Mouse (Mus musculus) adrenal gland (tissue): ENCODE measurements at regions not wholly inside any gene's neighbourhood (a gene's known extent, or its start where the extent isn't known, plus 50 kb on each side); places are given as distances from the start of the nearest gene placed in this dataset.

Experiments
- intact Hi-C: fragments of 180-260 bp; cut with DNase I; formaldehyde crosslinking; loops from one replicate; pipeline ENCODE4 v1.15.1; 2025
- microRNA-seq, 2 experiments: library from miRNA; unstranded; fragments of <30 nt; microRNA quantifications; one replicate each; pipeline ENCODE4; 2019

DNA sequence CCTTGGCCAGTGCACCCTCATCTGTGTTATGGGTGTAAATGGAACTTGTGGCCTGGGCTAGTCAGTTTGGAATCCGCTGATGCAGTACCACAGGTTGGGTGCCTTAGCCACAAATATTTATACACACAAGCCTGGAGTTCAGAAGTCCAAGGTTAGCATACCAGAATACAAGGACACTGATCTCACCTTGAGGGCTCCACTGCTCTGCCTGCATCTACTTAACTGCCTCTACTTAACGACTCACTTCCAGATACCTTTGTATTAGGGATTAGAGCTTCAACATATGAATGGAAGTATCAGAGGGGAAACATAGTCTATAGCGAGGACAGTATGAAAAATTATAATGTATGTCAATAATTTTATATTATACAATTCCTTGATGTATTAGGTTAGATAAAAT lies 57.5 kb downstream of the Tmem174 start:
- intact Hi-C loops: loop anchor here (10.0 kb wide), 1 partner anchor 225 kb away; the partner anchor contains the start of gene Foxd1

DNA sequence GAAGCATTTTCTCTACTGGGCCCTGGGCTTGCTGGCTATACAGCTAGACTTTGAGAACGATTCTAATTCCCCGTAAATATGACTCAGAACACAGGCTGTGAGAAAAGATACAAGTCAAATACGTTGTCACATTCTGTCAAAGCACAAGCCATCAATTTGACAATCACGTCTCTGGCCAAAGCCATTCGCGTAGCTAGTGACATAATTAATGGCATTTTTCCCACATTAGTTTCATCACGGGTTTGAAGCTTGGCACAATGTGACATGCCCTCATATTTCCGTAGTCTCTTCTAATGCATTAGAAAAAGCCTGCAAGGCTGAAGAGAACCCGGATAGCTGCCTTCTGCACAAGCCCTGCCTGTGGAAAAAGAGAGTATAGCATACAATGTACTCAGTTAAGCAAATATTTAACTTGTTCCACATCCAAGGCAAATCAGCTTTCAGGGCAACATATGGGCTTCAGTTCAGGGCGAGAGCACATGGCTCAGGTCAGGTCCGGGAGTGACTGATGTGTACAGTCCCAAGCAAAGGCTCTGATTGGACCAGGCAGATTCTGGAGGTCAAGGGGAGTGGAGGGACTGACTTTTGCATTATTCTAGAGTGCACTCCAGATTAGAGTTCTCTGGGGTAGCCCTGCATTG lies 58.7 kb downstream of the Tmem174 start:
- intact Hi-C loops: no loop called here

DNA sequence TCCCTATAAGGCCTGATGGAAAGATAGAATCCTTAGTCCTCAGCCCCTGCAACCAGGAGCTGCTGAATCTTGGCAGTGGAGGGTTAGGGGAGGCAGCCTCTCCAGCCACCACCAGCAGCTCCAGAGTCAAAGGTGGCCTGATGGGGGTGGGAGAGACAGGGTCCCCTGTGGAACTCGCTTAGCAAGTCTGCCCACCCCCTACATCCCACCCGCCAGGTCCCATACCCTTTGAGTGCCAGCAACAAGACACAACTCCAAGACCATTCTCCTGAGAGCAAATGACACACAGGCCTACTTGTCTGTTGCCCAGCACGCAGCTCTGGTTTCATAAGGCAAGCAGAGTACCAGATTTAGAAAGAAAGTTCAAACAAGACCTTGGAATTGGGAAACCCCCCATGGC lies 61.1 kb downstream of the Tmem174 start:
- intact Hi-C loops: no loop called here

DNA sequence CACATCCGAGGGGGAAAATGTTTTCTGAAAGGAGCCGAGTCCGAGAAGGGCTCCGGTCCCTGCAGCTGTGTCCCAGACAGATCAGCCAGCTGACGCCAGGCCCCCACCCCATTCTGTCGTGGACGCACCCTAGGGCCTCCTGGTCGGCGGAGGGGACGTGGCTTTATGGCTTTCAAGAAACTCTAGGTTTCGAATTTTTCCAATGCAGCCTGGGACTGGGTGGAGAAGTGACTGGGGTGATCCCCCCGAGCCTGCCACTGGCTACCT lies 63.2 kb downstream of the Tmem174 start:
- intact Hi-C loops: no loop called here

DNA sequence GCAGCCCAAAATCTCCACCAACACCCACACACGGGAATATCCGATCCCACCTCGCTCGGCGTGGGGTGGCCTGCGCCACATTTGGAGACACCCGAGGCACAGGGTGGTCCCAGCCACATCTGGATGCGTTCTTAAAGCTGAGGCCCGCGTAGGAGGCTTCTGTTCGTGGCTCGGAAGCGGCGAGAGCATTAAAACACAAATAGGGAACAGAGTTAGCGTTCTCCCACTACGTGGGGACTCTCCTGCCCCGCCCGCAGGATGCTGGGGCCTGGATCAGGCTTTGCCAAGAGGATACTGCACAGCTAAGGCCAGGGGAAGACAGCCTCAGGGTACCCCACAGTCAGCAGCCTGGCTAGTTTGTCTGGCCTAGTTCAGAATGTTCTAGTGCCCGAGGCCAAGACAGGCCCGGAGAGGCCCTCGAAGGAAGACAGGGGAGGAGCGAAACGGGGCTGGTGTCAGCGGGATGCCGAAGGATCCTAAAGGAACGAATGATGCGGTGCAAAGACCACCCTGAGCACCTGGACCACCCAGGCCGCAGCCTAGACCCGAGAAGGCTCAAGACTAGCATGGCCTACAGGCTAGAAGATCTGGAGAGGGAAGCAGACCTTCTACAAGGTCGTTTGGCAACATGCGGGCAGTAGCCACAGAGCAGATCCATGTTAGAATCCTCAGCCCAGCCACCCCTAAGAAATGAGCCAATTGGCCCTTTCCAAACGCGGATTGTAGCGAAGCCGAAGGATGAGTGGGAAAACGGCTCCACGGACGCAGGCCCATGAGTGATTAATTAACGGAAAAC lies 63.8 kb downstream of the Tmem174 start:
- intact Hi-C loops: no loop called here

DNA sequence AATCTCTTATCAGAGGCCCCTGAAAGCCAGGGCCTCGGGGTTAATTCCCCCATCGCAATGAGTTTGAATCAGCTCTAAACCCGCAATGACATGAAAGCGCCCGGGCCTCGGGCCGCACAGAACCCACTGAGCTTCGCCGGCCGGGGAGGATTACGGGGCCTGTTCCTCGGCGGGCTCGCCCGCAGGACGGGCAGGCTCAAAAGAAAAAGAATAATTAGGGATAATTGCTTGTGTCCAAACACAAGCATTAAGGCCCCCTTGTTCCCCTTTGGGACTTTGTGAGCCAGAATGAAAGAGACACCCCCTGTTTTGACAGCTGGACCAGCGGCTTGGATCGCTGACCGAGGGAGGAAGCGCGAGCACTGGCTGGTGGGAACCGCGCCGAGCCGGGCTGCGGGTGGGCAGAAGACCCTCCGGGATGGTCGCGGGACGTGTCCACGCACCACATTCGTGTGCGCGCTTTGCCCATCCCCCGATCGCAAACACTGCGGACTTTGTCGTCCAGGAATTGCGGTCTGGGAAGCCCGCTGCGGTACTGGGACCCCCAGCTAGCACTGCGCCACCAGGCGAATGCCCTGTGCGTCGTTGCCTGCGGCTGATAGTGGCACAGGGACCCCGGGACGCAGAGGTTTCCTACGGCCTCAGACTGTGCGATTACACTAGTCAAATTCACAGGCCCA lies 64.5 kb downstream of the Tmem174 start:
- intact Hi-C loops: no loop called here

DNA sequence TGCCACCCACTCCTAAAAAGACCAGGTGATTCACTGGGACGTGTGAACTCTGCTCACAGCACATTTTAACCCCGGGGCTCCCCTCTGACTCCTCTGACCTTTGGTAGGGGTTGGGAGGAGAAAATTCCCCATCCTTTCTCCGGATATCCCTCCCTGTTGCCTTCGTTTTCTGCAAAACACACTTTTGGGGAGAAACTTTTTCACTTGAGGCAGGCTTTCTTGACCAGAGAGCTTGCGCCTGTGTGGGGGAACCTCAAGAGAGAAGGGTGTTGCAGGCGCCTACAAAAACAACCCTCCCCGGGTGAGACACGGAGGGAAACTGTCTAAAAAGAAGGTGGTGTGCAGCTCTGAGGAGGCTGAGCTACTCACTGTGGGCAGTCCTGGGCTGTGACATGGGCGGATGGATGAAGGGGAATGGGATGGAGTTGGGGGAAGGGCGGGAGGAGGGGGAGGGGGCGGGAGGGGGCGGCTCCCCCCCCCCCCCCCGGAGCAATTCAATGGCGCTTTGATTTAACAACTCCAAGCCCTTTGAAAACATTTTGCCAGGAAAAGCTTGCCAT lies 65.1 kb downstream of the Tmem174 start:
- intact Hi-C loops: no loop called here

DNA sequence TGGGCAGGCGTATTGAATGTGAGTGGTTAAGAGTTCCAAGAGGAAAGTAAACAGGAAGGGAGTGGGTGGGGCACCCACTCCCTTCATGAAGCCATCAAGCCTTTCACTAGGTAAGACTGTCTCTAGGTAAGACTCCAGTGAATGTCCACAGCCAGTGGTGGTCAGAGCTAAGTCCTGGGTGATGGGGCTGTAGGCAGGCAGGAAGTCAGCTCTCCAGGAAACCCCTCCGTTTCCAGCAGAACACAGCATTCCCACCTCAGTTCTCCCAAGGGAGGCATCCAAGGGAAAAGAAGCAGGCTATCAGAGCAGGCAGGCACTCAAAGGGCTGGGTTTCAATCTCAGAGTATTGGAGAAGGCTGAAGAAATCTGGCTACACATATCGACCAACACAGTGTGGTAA lies 66.2 kb downstream of the Tmem174 start:
- intact Hi-C loops: no loop called here

DNA sequence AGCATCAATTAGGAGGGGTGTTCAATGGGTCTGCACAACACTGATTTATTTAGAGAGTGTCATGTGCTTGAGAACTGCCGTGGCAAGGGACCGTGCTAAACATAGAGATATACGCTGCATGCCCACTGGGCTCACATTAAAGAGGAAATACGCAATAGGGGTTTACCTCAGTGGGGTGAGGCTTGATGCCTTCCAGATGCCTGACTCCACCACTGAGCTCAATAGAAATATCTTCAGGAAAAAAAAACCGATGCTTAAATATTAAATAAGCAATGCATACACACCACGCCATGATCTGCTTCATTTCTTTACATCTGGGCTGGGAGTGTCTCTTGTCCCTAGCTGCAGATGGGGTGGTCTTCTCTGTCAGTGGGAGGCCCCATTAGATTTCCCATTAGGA lies 63.9 kb upstream of the Gm10320 start:
- intact Hi-C loops: no loop called here

DNA sequence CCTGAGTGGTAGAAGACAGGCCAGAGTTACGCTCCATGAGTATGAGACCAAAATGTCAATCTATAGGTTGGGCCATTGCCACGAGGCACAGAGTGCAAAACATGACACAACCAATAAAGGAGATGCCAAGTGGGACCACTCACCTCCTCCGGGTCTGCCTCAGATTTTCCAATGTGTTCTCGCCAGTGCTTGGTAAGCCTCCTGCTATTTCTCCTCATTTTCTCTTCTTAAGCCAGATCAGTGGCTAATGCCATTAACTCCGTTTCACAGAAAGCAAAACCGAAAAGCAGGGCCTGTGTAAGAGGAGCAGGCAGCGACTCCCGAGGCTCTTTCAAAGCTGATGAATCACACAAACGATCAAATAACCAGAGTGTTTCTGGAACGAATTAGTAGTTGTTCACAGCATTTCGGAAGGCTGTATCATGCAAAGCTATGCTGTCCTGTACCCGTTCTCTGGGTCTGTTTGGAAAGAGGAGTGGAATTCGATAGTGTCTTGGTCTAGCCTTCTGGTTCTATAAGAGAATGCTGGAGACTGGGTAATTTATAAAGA lies 59.7 kb upstream of the Gm10320 start:
- intact Hi-C loops: no loop called here

DNA sequence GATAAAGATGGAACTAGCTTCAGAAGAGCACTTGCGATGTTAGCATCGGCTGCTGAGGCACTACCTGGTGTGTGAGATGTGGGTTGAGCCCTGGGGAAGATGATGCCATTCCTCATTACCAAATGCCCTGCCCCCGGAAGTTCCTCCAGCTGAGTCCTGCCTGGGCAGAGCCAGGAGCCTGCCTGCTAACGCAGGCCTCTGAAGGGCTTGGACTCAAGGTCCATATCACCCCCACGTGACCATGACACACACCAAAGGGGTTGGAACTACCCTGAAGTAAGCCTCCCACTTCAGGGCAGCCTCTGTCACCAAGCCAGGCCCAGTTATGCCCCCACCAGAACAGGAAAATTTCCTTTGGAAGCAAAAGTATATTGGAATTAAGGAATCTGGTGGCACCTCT lies 55.4 kb upstream of the Gm10320 start:
- intact Hi-C loops: no loop called here

DNA sequence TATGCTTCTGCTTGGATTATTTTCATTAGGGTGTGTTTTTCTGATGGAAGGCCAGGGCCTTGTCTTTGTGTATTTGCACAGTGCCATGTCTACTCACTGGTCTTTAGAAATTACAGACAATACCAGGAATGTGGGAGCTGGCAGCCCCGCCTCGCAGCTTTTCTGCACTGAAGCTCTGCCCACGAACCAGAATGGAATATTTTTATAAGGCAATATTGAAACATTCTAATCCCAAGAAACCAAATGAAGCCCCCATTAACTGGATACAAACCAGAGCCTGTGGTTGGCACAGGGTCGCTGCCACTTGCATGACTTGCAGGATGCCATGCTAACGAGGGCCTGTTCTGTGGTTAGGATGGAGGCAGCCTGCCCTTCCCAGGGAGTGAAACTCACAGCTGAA lies 54.3 kb upstream of the Gm10320 start:
- intact Hi-C loops: no loop called here

DNA sequence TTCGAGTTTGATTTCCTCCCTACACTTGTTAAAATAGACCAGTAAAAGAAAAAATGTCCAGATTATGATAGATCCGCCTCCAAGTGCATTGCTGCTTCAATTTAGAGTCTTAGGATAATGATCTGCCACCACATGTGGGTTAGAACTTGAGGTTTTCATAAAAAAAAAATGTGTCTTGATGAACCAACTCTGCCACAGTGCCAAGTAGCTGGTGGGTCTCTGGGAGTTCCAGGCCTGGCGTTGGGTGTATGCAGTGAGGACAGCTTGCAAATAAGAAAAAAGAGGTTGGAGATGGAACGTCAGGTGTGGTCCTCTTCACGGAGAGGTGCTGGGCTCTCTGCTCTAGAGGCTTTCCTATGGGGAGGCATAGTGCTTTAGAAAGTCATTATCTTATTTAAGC lies 53.6 kb upstream of the Gm10320 start:
- intact Hi-C loops: no loop called here

DNA sequence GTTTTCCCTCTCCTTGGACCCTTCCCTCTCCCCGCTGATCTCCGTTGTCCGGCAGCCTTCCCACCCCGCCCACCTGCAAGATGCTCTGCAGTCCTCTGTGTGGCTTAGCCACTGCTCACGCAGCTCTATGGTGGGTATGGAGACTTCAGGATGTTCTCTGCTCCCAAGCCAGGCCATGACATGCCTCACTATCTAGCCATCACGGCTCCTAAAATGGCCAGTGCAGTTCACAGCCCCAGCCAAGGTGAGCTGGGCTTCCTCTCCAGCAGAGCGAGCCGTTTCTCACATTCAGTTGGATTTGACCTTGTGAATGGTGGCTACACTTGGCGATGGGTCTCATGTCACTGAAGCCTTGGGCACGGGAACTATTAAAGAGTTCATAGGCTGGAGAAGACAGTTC lies 52.2 kb upstream of the Gm10320 start:
- intact Hi-C loops: no loop called here

Small RNA genes in the stretch of these regions (microRNA-seq; reads per million reads assigned to microRNA genes)
- gene Gm22698: 0 reads per million in 2 experiments
